Mouse (Mus musculus) MEL (cell line): Measurements from ENCODE around the gene Lgals8. TPM values are rescaled to one million over a fixed set of nuclear protein-coding genes. Genes with fewer than 3 reads are reported as not detected.

Experiments used
- DNase-seq: peaks from one replicate; pipeline ENCODE4 v3.0.0; 2011; ENCODE audit warnings: low read depth, low spot score
- H3K27ac ChIP-seq: 2 replicates; pipeline ENCODE4 v1.5.1; 2012; ENCODE audit warnings: low read depth, mild to moderate bottlenecking, control low read depth, low read length, moderate library complexity; ENCODE audit not compliant: control insufficient read depth
- H3K27me3 ChIP-seq, 2 experiments: fragments of 150-350 bp in 1 of 2; sonication (generic) in 1 of 2; 2 replicates each; pipeline ENCODE4 v1.6.1; 2012; ENCODE audit warnings: low read length in 2 of 2, mild to moderate bottlenecking in 2 of 2, improper control_type of control experiment in 1 of 2, moderate library complexity in 1 of 2; ENCODE audit not compliant: insufficient read depth in 2 of 2, control insufficient read depth in 1 of 2
- H3K36me3 ChIP-seq, 2 experiments: 2 replicates each; pipeline ENCODE4 v1.6.1; 2012 to 2014; ENCODE audit warnings: low read length in 2 of 2, improper control_type of control experiment in 1 of 2, inconsistent platforms in 1 of 2, mild to moderate bottlenecking in 1 of 2; ENCODE audit not compliant: insufficient read depth in 2 of 2, control insufficient read depth in 1 of 2
- H3K4me1 ChIP-seq, 2 experiments: fragments of 150-350 bp in 1 of 2; sonication (generic) in 1 of 2; 2 replicates each; pipeline ENCODE4 v1.6.1; 2012; ENCODE audit warnings: low read length in 2 of 2, improper control_type of control experiment in 1 of 2, mild to moderate bottlenecking in 1 of 2; ENCODE audit not compliant: insufficient read depth in 2 of 2, control insufficient read depth in 1 of 2
- H3K4me3 ChIP-seq, 2 experiments: fragments of 150-350 bp in 1 of 2; sonication (generic) in 1 of 2; 2 replicates each; pipeline ENCODE4 v1.5.1; 2012; ENCODE audit warnings: low read depth in 2 of 2, low read length in 2 of 2, mild to moderate bottlenecking in 2 of 2, moderate library complexity in 2 of 2, control low read depth in 1 of 2, improper control_type of control experiment in 1 of 2; ENCODE audit not compliant: control insufficient read depth in 1 of 2, insufficient read depth in 1 of 2
- H3K79me2 ChIP-seq: 2 replicates; pipeline ENCODE4 v1.6.1; 2012; ENCODE audit warnings: mild to moderate bottlenecking, low read length, moderate library complexity; ENCODE audit not compliant: control insufficient read depth, poor library complexity, insufficient read depth
- H3K9ac ChIP-seq: 2 replicates; pipeline ENCODE4 v1.6.1; 2012; ENCODE audit warnings: low read depth, mild to moderate bottlenecking, control low read depth, low read length, moderate library complexity; ENCODE audit not compliant: control insufficient read depth, poor library complexity, severe bottlenecking
- H3K9me3 ChIP-seq: fragments of 150-350 bp; sonication (generic); replicated peaks from 2 replicates; pipeline ENCODE4 v1.6.1; 2012; ENCODE audit warnings: mild to moderate bottlenecking, low read length, improper control_type of control experiment, moderate library complexity; ENCODE audit not compliant: insufficient read depth
- CHD2 ChIP-seq: IDR thresholded peaks from 2 replicates; pipeline ENCODE4 v1.6.1; 2011; ENCODE audit warnings: low read length, improper control_type of control experiment
- CTCF ChIP-seq, 3 experiments: IDR thresholded peaks in 2 of 3; conservative IDR thresholded peaks in 1 of 3; 2 replicates each; pipeline ENCODE4 v1.5.1; 2011 to 2012; ENCODE audit warnings: low read length in 3 of 3, low read depth in 2 of 3, mild to moderate bottlenecking in 2 of 3, improper control_type of control experiment in 1 of 3, inconsistent platforms in 1 of 3, mixed read lengths in 1 of 3, moderate library complexity in 1 of 3; ENCODE audit not compliant: control insufficient read depth in 1 of 3, insufficient read depth in 1 of 3, poor library complexity in 1 of 3, severe bottlenecking in 1 of 3
- GABPA ChIP-seq: IDR thresholded peaks from 2 replicates; pipeline ENCODE4 v1.6.1; 2012; ENCODE audit warnings: low read depth, mild to moderate bottlenecking, inconsistent platforms, low read length, improper control_type of control experiment, moderate library complexity
- GATA1 ChIP-seq: IDR thresholded peaks from 2 replicates; pipeline ENCODE4 v1.6.1; 2011; ENCODE audit warnings: low read depth, low read length, improper control_type of control experiment
- JUND ChIP-seq: IDR thresholded peaks from 2 replicates; pipeline ENCODE4 v1.6.1; 2011; ENCODE audit warnings: low read depth, mild to moderate bottlenecking, improper control_type of control experiment, low read length
- KAT2A ChIP-seq: conservative IDR thresholded peaks from 2 replicates; pipeline ENCODE4 v1.6.1; 2012; ENCODE audit warnings: low read depth, low read length, improper control_type of control experiment, inconsistent platforms
- MAX ChIP-seq: IDR thresholded peaks from 2 replicates; pipeline ENCODE4 v1.6.1; 2011; ENCODE audit warnings: low read length, improper control_type of control experiment
- NELFE ChIP-seq: IDR thresholded peaks from 2 replicates; pipeline ENCODE4 v1.6.1; 2011; ENCODE audit warnings: low read depth, low read length, improper control_type of control experiment
- POLR2A ChIP-seq, 2 experiments: IDR thresholded peaks; 2 replicates each; pipeline ENCODE4 v1.6.1; 2011 to 2012; ENCODE audit warnings: low read length in 2 of 2, mild to moderate bottlenecking in 2 of 2, control low read depth in 1 of 2, improper control_type of control experiment in 1 of 2, low read depth in 1 of 2, moderate library complexity in 1 of 2; ENCODE audit not compliant: control insufficient read depth in 1 of 2, insufficient read depth in 1 of 2, poor library complexity in 1 of 2
- POLR2AphosphoS2 ChIP-seq: IDR thresholded peaks from 2 replicates; pipeline ENCODE4 v1.6.1; 2011; ENCODE audit warnings: low read length, improper control_type of control experiment
- RCOR1 ChIP-seq: IDR thresholded peaks from 2 replicates; pipeline ENCODE4 v1.6.1; 2012; ENCODE audit warnings: low read depth, mild to moderate bottlenecking, inconsistent platforms, low read length, improper control_type of control experiment
- SIN3A ChIP-seq: IDR thresholded peaks from 2 replicates; pipeline ENCODE4 v1.6.1; 2012; ENCODE audit warnings: low read length, improper control_type of control experiment, inconsistent platforms
- SMC3 ChIP-seq: IDR thresholded peaks from 2 replicates; pipeline ENCODE4 v1.6.1; 2011; ENCODE audit warnings: low read depth, low read length, improper control_type of control experiment
- TAL1 ChIP-seq: IDR thresholded peaks from 2 replicates; pipeline ENCODE4 v1.6.1; 2012; ENCODE audit warnings: mild to moderate bottlenecking, inconsistent platforms, low read length, moderate library complexity, mixed read lengths
- TBP ChIP-seq: IDR thresholded peaks from 2 replicates; pipeline ENCODE4 v1.8.0; 2011; ENCODE audit warnings: low read depth, low read length, improper control_type of control experiment
- TCF12 ChIP-seq: IDR thresholded peaks from 2 replicates; pipeline ENCODE4 v1.6.1; 2014; ENCODE audit warnings: low read depth, mild to moderate bottlenecking, inconsistent platforms, low read length, improper control_type of control experiment, moderate library complexity
- UBTF ChIP-seq: IDR thresholded peaks from 2 replicates; pipeline ENCODE4 v1.6.1; 2012; ENCODE audit warnings: low read depth, mild to moderate bottlenecking, inconsistent platforms, low read length, improper control_type of control experiment, moderate library complexity, borderline replicate concordance; ENCODE audit not compliant: insufficient read depth
- ZC3H11A ChIP-seq: IDR thresholded peaks from 2 replicates; pipeline ENCODE4 v1.6.1; 2012; ENCODE audit warnings: low read depth, mild to moderate bottlenecking, inconsistent platforms, low read length, improper control_type of control experiment
- ZNF384 ChIP-seq: IDR thresholded peaks from 2 replicates; pipeline ENCODE4 v1.6.1; 2012; ENCODE audit warnings: low read depth, mild to moderate bottlenecking, inconsistent platforms, low read length, improper control_type of control experiment
- polyA plus RNA-seq, 2 experiments: library from polyadenylated mRNA; stranded (reverse) in 1 of 2; unstranded in 1 of 2; fragments of >175 nt in 1 of 2; fragments of >200 nt in 1 of 2; gene quantifications; 2 replicates each; pipeline versions ENCODE4 v1.2.1 to v1.2.4; 2012; ENCODE audit warnings: low replicate concordance in 2 of 2, low read depth in 1 of 2; ENCODE audit not compliant: insufficient read length in 2 of 2, insufficient read depth in 1 of 2, missing spikeins in 1 of 2
- total RNA-seq: library from RNA; depleted of rRNA; stranded (reverse); fragments of 300-350 nt; gene quantifications from 2 replicates; pipeline ENCODE4 v1.2.3, GENCODE M21; 2012

Gene Lgals8
- total and polyA plus RNA-seq, 3 experiments = 12.9 to 23.7 TPM; not detected in 1

DNA sequence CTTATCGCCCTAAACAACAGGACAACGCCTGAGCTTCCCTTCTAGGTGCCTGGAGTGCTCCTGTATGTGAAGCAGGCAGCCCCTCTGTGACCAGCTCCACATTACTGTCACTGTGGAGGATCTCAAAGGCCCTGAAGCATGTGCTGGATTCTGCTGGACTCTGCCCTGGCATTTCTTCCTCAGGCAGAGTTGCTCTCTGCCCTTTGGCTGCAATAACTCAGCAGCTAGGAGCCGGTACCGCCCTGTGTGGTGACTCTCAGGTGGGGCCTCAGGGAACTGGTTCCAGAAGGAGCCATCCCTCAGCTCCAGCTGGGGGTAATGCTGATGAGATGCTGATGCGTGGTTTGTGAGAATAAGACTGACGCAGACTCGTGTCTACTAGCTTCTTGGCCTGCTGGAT lies 8.0 kb downstream of the Lgals8 start:
- Histone ChIP-seq H3K27ac (no peak overlapping the region), H3K9me3 (no peaks in the 10 kb centered on the region), H3K79me2 (peaks cover 7% of the 10 kb centered on the region), H3K36me3 (peaks cover 8 to 9% of the 10 kb centered on the region in 2 experiments; a peak in 2 of 4 replicates), H3K27me3 (no peaks in the 10 kb centered on the region), H3K9ac (no peak overlapping the region), H3K4me3 (no peak overlapping the region), H3K4me1 (peaks cover 0 to 11% of the 10 kb centered on the region in 2 experiments; a peak in 1 of 4 replicates)
- no peak for DNase-seq
- TF ChIP-seq KAT2A (no peak), UBTF (no peak), CTCF (IDR thresholded peaks at IDR 0.05 in 2 of 3, conservative IDR thresholded peaks at IDR 0.05 in 1 of 3; ENCODE audit: control insufficient read depth in 1 of 3, insufficient read depth in 1 of 3, low read depth in 2 of 3, low read length in 3 of 3, poor library complexity in 1 of 3, severe bottlenecking in 1 of 3) (no peak)

DNA sequence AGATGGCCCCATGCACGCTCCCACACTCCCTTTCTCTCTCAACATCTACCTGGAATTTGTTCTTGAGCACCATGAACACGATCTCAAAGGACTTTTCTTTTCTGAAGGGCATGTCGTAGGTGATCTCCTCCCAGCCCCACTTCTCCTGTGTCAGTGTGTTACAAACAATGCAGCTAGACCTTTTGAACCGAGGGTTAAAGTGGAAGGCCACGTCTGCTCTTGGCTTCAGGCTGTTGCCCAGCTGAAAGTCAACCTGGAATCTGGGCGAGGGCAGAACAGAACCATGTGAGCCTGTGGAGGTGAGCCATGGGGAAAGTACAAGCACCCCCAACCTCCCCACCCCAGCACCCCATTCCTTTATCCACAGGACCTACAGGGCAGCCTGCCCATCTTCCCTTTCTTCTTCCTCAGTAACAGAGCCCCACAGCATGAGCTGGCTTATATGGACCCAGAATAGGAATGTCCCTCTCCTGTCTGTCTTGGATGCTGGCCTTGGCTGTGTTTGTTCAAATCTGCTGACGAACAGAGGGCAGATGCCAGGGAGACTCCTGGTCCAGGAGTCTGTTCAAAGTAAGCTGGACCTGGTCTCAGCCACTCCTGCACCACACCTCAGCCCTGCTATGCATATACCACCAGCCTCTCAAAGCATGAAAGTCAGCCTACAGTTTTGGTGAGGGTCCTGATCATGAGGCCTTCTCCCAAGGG lies 9.9 kb downstream of the Lgals8 start:
- TF ChIP-seq SIN3A (no peak), JUND (no peak), GATA1 (no peak), TAL1 (no peak), POLR2A (IDR thresholded peaks at IDR 0.05; ENCODE audit: control insufficient read depth in 1 of 2, insufficient read depth in 1 of 2, low read depth in 1 of 2, low read length in 2 of 2, poor library complexity in 1 of 2) (no peak), CHD2 (no peak), MAX (no peak), RCOR1 (no peak), TCF12 (no peak)
- no peak overlapping the region for H3K27ac ChIP-seq
- H3K79me2 ChIP-seq = peaks cover 6% of the 10 kb centered on the region; the same call in 1 of the 2 replicates
- H3K4me3 ChIP-seq = no peak overlapping the region
- H3K36me3 ChIP-seq = peaks cover 6 to 8% of the 10 kb centered on the region in 2 experiments; a peak in 2 of 4 replicates
- H3K9ac ChIP-seq = no peak overlapping the region
- peaks cover 0 to 8% of the 10 kb centered on the region in 2 experiments; a peak in 1 of 4 replicates for H3K4me1 ChIP-seq
- DNase-seq = no peak
- H3K9me3 ChIP-seq = no peaks in the 10 kb centered on the region
- no peaks in the 10 kb centered on the region for H3K27me3 ChIP-seq

DNA sequence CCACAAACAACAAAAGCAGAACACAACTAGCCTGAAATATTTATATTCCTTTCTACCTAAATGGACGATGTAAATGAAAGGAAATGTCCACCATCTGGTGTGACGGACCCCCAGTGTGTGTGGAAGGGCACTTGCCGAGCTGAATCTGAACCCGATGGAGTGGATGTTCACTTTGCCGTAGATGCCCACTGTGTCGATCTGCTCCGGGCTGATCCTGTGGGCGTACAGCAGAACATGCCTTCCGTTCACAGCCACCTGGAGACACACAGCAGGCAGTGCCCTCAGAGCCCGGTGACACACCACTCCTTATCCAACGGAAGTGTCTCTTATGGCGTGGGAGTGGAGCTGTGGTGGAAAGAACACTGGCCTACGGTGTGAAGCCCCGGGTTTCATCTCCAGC lies 11.6 kb downstream of the Lgals8 start:
- no peak for TF ChIP-seq NELFE
- no peak for TF ChIP-seq TBP
- TF ChIP-seq SMC3 = no peak
- TF ChIP-seq ZC3H11A = no peak
- no peak for TF ChIP-seq UBTF
- TF ChIP-seq GABPA = no peak
- TF ChIP-seq CHD2 = no peak
- TF ChIP-seq TCF12 = no peak
- no peak for TF ChIP-seq ZNF384
- TF ChIP-seq POLR2AphosphoS2 = no peak
- H3K9ac ChIP-seq = no peak overlapping the region
- no peaks in the 10 kb centered on the region for H3K79me2 ChIP-seq
- peaks cover 2 to 8% of the 10 kb centered on the region in 2 experiments; a peak in 2 of 4 replicates for H3K36me3 ChIP-seq
- no peaks in the 10 kb centered on the region for H3K27me3 ChIP-seq
- no peak overlapping the region for H3K27ac ChIP-seq
- DNase-seq = no peak
- peaks cover 0 to 4% of the 10 kb centered on the region in 2 experiments; a peak in 1 of 4 replicates for H3K4me1 ChIP-seq
- no peak overlapping the region for H3K4me3 ChIP-seq
- H3K9me3 ChIP-seq = no peaks in the 10 kb centered on the region
